Mouse (Mus musculus) thymus, postnatal 25 days (tissue): ENCODE measurements around the gene Tube1.

Experiments
- DNase-seq: peaks from one replicate; pipeline ENCODE4 v3.0.0; 2022

Gene Tube1

GRCm38 (mm10) chr10:39133462-39134310 is at the start of gene Tube1, which contains the start of gene Fam229b:
TSS of gene Tube1 (plus strand) at chr10:39133976.
TSS of gene Fam229b (minus strand) at chr10:39133914.
- peak; percentile 91 for DNase-seq

- no peak for DNase-seq
These were observed 36.8 kb upstream of the Tube1 start for GRCm38 (mm10) chr10:39096981-39097380.

- DNase-seq = no peak
These were observed 35.0 kb upstream of the Tube1 start for GRCm38 (mm10) chr10:39098746-39099145.

- DNase-seq = no peak
These were observed 28.9 kb upstream of the Tube1 start for GRCm38 (mm10) chr10:39104803-39105449.

- DNase-seq = no peak
These were observed 27.4 kb upstream of the Tube1 start for GRCm38 (mm10) chr10:39106413-39106812.

- no peak for DNase-seq
These were observed 26.8 kb upstream of the Tube1 start for GRCm38 (mm10) chr10:39106935-39107334.

GRCm38 (mm10) chr10:39108837-39109488 is 24.8 kb upstream of the Tube1 start:
- DNase-seq = no peak

- DNase-seq = no peak
These were observed 24.3 kb upstream of the Tube1 start for GRCm38 (mm10) chr10:39109489-39109874.

- no peak for DNase-seq
These were observed 12.4 kb upstream of the Tube1 start for GRCm38 (mm10) chr10:39121412-39121811.

GRCm38 (mm10) chr10:39137766-39138165 is 4.0 kb downstream of the Tube1 start:
- peak; percentile 46 for DNase-seq

- peak; percentile 48 for DNase-seq
These were observed 5.0 kb downstream of the Tube1 start for GRCm38 (mm10) chr10:39138761-39139160.

GRCm38 (mm10) chr10:39140843-39141242 is 7.1 kb downstream of the Tube1 start:
- no peak for DNase-seq

GRCm38 (mm10) chr10:39141401-39141800 is 7.6 kb downstream of the Tube1 start:
- DNase-seq = no peak

- DNase-seq = no peak
These were observed 8.4 kb downstream of the Tube1 start for GRCm38 (mm10) chr10:39142216-39142615.

GRCm38 (mm10) chr10:39156719-39157118 is 22.9 kb downstream of the Tube1 start:
- no peak for DNase-seq

- no peak for DNase-seq
These were observed 23.5 kb downstream of the Tube1 start for GRCm38 (mm10) chr10:39157321-39157720.

GRCm38 (mm10) chr10:39158306-39158705 is 24.5 kb downstream of the Tube1 start:
- no peak for DNase-seq

GRCm38 (mm10) chr10:39161406-39161805 is 27.6 kb downstream of the Tube1 start:
- DNase-seq = no peak

- no peak for DNase-seq
These were observed 29.1 kb downstream of the Tube1 start for GRCm38 (mm10) chr10:39162666-39163484.

GRCm38 (mm10) chr10:39163694-39164093 is 29.9 kb downstream of the Tube1 start, which contains the start of gene Ccn6:
TSS of gene Ccn6 (minus strand) at chr10:39163794.
- no peak for DNase-seq

- no peak for DNase-seq
These were observed 31.9 kb downstream of the Tube1 start for GRCm38 (mm10) chr10:39165632-39166115.

- DNase-seq = no peak
These were observed 33.8 kb downstream of the Tube1 start for GRCm38 (mm10) chr10:39167611-39168010.
